Mouse (Mus musculus) stomach, postnatal 0 days (tissue): ENCODE data around the gene Sbf2. TPM values are rescaled to one million over a fixed set of nuclear protein-coding genes. Genes with fewer than 3 reads are reported as not detected.
"Not testable (repeated sequence)": the region's sequence is repeated elsewhere in the genome, so short reads cannot be mapped to it uniquely, and the experiment has no call there.

Experiments used
- ATAC-seq: fragments of 200-750 bp; cut with Nextera tagmentation; 2 replicates; pipeline ENCODE4 v1.8.0; 2017; ENCODE audit not compliant: low FRiP score, low TSS enrichment
- DNase-seq: peaks from one replicate; pipeline ENCODE4 v3.0.0-alpha.2; 2016; ENCODE audit warnings: low spot score
- H3K27ac ChIP-seq: fragments of 300-500 bp; sonication (generic); replicated peaks from 2 replicates; pipeline ENCODE4 v1.5.1; 2014; ENCODE audit warnings: mild to moderate bottlenecking, control low read depth
- H3K27me3 ChIP-seq: fragments of 300-500 bp; sonication (generic); 2 replicates; pipeline ENCODE4 v1.6.1; 2014; ENCODE audit warnings: low read length; ENCODE audit not compliant: control insufficient read depth, insufficient read depth
- H3K36me3 ChIP-seq: fragments of 300-500 bp; sonication (generic); 2 replicates; pipeline ENCODE4 v1.6.1; 2014; ENCODE audit warnings: low read length, mixed read lengths; ENCODE audit not compliant: control insufficient read depth, insufficient read depth
- H3K4me1 ChIP-seq: fragments of 300-500 bp; sonication (generic); replicated peaks from 2 replicates; pipeline ENCODE4 v1.6.1; 2014; ENCODE audit warnings: antibody characterized with exemption; ENCODE audit not compliant: control insufficient read depth, insufficient read depth
- H3K4me2 ChIP-seq: fragments of 300-500 bp; sonication (generic); replicated peaks from 2 replicates; pipeline ENCODE4 v1.6.1; 2014; ENCODE audit warnings: low read depth, mild to moderate bottlenecking, control low read depth, moderate library complexity
- H3K4me3 ChIP-seq: fragments of 300-500 bp; sonication (generic); 2 replicates; pipeline ENCODE4 v1.5.1; 2014; ENCODE audit warnings: low read depth, low read length, control low read depth
- H3K9ac ChIP-seq: fragments of 300-500 bp; sonication (generic); 2 replicates; pipeline ENCODE4 v1.6.1; 2014; ENCODE audit warnings: mild to moderate bottlenecking, low read length, control low read depth, mixed read lengths
- H3K9me3 ChIP-seq: fragments of 300-500 bp; sonication (generic); 2 replicates; pipeline ENCODE4 v1.6.1; 2016; ENCODE audit warnings: low read length; ENCODE audit not compliant: control insufficient read depth
- CTCF ChIP-seq: IDR thresholded peaks from 2 replicates; pipeline ENCODE4 v1.5.1; 2016; ENCODE audit warnings: antibody characterized with exemption, low read depth, mild to moderate bottlenecking, moderate library complexity
- EP300 ChIP-seq: optimal IDR thresholded peaks from 2 replicates; pipeline ENCODE3; 2016; ENCODE audit warnings: antibody characterized with exemption
- WGBS: fragments of 180-500 bp; shearing (Covaris S2); extraction: QIAGEN DNeasy Blood & Tissue Kit; methylation state at CpG from one replicate; pipeline ENCODE4 v1.1.7; 2014; 5-methylcytosine and 5-hydroxymethylcytosine counted together
- polyA plus RNA-seq: library from polyadenylated mRNA; unstranded; fragments of >200 nt; fragmentation: Nextera tagmentation; extraction: Ambion mirVana; gene quantifications from 2 replicates; pipeline ENCODE4 v1.2.1, GENCODE M21; 2015

Gene Sbf2
- polyA plus RNA-seq, 1 experiment from 2014 or later: 14.9 TPM

DNA sequence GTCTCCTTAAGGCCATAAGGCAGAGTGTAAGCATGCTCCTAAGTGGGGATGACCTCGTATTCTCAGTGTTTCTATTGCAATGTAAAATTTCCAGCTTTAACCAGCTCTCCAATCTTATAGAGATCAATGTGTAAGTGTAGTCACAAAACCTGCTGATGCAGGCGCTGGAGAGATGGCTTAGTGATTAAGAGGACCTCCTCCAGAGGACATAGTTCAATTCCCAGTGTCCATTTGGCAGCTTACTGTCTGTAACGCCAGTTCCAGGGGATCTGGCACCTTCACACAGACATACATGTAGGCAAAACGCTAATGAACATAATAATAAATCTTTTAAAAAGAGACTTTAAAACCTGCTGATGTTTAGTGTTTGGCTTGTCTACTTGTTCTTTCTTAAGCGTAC lies 200.4 kb downstream of the Sbf2 start:
- DNase-seq: no peak
- Histone ChIP-seq H3K4me2 (no peak overlapping the region), H3K27ac (no peak overlapping the region), H3K36me3 (peaks cover 2% of the 10 kb centered on the region; the same call in 1 of the 2 replicates), H3K9ac (no peak overlapping the region), H3K4me3 (no peak overlapping the region), H3K4me1 (no peaks in the 10 kb centered on the region), H3K27me3 (no peaks in the 10 kb centered on the region), H3K9me3 (no peaks in the 10 kb centered on the region)
- TF ChIP-seq EP300 (no peak), CTCF (no peak)
- ATAC-seq: no peak
- 83% methylated on average over 5 of the region's 5 CpGs for WGBS

DNA sequence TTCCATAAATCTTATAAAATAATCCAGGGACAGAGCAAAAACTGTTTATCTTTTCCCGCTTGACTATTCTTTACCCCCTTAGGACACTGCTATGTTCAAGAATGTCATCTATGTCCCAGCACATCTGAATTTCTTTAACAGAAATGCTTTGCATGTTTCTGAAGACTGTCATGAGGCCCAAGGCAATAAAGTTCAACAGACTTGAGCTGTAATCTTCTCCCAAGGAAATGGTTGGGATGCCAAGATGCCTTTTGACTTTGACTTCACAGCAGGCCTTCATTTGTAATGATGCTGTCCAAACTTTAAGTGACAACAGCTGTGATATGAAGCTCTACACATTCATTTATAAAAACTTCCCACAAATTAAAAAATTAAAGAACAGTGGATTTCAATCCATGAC lies 212.6 kb downstream of the Sbf2 start:
- Histone ChIP-seq H3K27ac (no peak overlapping the region), H3K4me2 (no peak overlapping the region), H3K9ac (no peak overlapping the region), H3K27me3 (no peaks in the 10 kb centered on the region), H3K36me3 (no peaks in the 10 kb centered on the region; the same call in 1 of the 2 replicates), H3K9me3 (no peaks in the 10 kb centered on the region), H3K4me3 (no peak overlapping the region), H3K4me1 (no peaks in the 10 kb centered on the region)
- no peak for ATAC-seq
- TF ChIP-seq CTCF (no peak), EP300 (no peak)
- WGBS: 63% methylated on average over 1 of the region's 1 CpGs
- no peak for DNase-seq

DNA sequence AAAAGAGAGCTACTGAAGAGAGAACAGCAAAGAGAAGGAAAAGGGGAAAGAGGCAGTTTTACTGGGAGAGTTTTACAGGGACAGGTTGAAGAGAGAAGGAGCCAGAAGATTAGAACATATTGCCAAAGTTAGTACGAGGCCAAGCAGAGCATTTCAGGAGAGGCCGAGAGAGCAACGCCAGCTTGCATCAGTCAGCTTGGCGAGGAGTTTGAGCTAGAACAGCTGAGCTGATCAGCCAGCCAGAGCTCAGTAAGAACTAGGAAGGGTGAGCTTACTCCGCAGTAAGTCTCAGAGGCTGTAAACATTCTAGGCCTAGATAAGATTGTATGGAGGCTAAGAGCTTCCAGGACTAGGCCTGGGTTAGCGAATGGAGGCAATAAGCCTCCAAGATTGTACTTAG lies 222.1 kb downstream of the Sbf2 start:
- no peak overlapping the region for H3K4me3 ChIP-seq
- H3K36me3 ChIP-seq: no peaks in the 10 kb centered on the region
- no peak overlapping the region for H3K9ac ChIP-seq
- no peak for ATAC-seq
- H3K27me3 ChIP-seq: no peaks in the 10 kb centered on the region
- no peak for DNase-seq
- no peak for TF ChIP-seq CTCF
- TF ChIP-seq EP300: no peak
- WGBS: 53% methylated on average over 6 of the region's 6 CpGs
- no peaks in the 10 kb centered on the region for H3K9me3 ChIP-seq
- H3K4me2 ChIP-seq: no peak overlapping the region
- H3K27ac ChIP-seq: no peak overlapping the region
- H3K4me1 ChIP-seq: no peaks in the 10 kb centered on the region

DNA sequence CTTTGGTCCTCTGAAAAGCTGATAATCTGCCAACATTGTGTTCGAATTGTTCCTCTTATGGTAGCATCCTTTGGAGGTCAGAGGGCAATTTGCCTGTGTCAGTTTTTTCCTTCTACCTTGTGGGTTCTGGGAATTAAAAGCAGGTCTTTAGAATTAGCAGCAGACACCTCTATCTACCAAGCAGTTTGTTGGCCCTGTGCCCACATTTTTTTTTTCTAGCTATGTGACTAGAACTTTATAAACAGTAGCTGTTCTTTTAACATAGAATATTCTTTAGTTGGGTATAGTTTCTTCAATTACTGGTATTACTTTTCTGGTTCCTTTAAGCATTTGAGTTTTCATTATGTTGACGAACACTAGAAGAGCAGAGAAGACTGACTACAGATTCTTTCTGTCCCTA lies 223.1 kb downstream of the Sbf2 start:
- Histone ChIP-seq H3K27me3 (no peaks in the 10 kb centered on the region), H3K4me3 (no peak overlapping the region), H3K4me1 (no peaks in the 10 kb centered on the region), H3K27ac (no peak overlapping the region), H3K9ac (no peak overlapping the region), H3K4me2 (no peak overlapping the region), H3K36me3 (no peaks in the 10 kb centered on the region), H3K9me3 (no peaks in the 10 kb centered on the region)
- 84% methylated on average over 2 of the region's 2 CpGs for WGBS
- DNase-seq: no peak
- no peak for TF ChIP-seq CTCF
- no peak for TF ChIP-seq EP300
- ATAC-seq: no peak

DNA sequence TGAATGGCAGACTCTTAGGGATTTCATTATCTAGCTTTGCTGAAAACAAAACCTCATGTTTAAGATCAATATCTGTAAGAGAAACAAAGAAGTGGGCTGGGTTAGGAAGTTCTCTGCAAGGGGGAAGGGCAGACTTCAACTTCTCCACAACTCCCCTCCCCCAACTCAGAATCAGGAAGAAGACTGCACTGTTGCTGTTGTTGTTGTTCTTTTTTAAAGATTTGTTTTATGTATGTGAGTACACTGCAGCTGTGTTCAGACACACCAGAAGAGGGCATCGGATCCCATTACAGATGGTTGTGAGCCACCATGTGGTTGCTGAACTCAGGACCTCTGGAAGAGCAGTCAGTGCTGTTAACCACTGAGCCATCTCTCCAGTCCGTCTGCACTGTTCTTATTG lies 225.8 kb downstream of the Sbf2 start:
- WGBS: 61% methylated on average over 2 of the region's 2 CpGs
- H3K9me3 ChIP-seq, H3K4me1 ChIP-seq, DNase-seq, H3K27me3 ChIP-seq, H3K9ac ChIP-seq, H3K4me2 ChIP-seq, H3K27ac ChIP-seq, H3K4me3 ChIP-seq, ATAC-seq, H3K36me3 ChIP-seq: not testable (repeated sequence)

DNA sequence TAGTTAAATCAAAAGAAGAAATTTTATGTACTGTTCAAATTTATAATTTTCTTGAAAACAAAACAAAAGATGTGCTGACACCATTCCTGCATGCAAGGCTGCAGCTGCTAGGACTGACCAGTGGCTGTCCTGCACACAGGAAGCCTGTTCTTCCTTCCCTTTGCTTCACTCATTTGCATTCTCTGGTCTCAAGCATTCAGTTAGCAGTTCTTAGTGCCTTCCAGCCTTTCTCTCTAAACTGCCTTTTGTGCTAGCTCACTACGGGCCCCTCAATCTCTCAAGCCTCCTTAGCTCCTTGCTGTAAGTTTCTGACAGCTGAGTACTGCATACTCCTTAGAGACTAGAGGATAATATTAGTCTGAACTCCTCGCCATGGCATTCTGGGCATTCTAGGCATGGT lies 227.2 kb downstream of the Sbf2 start:
- no peaks in the 10 kb centered on the region for H3K9me3 ChIP-seq
- H3K4me1 ChIP-seq: no peaks in the 10 kb centered on the region
- H3K9ac ChIP-seq: no peak overlapping the region
- H3K36me3 ChIP-seq: no peaks in the 10 kb centered on the region
- ATAC-seq (no peak), DNase-seq (no peak)
- TF ChIP-seq CTCF (no peak), EP300 (no peak)
- no peak overlapping the region for H3K27ac ChIP-seq
- no peaks in the 10 kb centered on the region for H3K27me3 ChIP-seq
- 57% methylated on average over 2 of the region's 2 CpGs for WGBS
- H3K4me3 ChIP-seq: no peak overlapping the region
- H3K4me2 ChIP-seq: no peak overlapping the region

DNA sequence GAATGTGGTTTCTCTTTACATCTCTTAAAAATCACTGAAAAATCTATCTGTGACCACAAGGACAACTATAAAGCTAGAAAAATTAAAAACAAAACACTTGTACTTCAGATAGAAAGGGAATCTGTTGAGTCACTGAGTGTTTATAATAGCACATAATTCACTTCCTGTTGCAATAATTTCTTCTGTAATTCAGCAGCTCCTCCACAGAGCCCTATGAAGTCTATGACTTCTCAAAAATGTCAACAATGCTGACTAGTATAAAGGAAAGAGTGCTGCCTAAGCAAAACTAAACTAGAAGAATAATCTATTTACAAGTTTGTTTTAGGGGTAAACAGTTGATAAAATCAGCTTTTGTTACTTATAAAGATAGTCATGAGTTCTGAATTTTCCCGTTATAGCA lies 229.2 kb downstream of the Sbf2 start:
- no peak for TF ChIP-seq CTCF
- no peak for TF ChIP-seq EP300
- 72% methylated on average over 1 of the region's 1 CpGs for WGBS
- ATAC-seq (no peak), DNase-seq (no peak)
- H3K36me3 ChIP-seq: no peaks in the 10 kb centered on the region
- no peak overlapping the region for H3K27ac ChIP-seq
- no peaks in the 10 kb centered on the region for H3K9me3 ChIP-seq
- H3K4me1 ChIP-seq: no peaks in the 10 kb centered on the region
- H3K27me3 ChIP-seq: no peaks in the 10 kb centered on the region
- H3K4me2 ChIP-seq: no peak overlapping the region
- H3K4me3 ChIP-seq: no peak overlapping the region
- H3K9ac ChIP-seq: no peak overlapping the region
